Mouse (Mus musculus): ENCODE measurements at regions not wholly inside any gene's neighbourhood (a gene's known extent, or its start where the extent isn't known, plus 50 kb on each side); places are given as distances from the start of the nearest gene placed in this dataset.

DNA sequence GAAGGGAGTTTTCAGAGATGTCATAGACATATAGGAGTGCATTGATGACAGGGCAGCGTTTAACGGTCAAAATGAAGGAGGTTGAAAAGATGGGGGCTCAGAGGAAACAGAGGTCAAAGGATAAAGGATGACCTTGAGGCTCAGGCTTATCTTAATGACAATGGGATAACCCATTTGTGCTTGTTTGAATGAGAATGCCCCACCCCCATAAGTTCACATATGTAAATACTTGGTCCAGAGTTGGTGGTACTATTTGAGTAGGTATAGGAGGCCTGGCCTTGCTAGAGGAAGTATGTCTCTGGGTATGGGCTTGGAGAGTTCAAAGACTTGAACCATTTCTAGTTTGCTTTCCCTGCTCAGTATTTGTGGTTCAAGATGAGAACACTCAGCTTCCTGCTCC, 237.4 kb upstream of the Fbxl7 start:
- DNase-seq, result no peak

DNA sequence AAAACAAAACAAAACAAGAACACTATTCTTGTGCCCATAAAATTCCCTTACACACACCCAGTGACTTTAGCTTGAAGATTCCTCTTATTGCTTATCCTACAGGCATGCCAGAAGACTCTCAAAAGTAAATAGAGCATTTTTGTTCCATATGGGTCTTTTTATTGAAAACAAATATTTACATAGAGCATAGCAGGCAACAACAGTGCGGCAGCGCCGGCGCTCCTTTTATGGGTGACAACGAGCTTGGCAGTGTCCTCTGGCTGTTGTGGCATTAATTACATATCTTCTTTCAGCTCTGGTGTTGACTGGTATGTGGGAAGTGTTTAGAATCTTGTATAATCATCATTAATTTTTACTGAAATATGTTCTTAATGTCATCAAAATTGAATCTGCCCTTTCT, 242.2 kb upstream of the Fbxl7 start:
- DNase-seq, result no peak

DNA sequence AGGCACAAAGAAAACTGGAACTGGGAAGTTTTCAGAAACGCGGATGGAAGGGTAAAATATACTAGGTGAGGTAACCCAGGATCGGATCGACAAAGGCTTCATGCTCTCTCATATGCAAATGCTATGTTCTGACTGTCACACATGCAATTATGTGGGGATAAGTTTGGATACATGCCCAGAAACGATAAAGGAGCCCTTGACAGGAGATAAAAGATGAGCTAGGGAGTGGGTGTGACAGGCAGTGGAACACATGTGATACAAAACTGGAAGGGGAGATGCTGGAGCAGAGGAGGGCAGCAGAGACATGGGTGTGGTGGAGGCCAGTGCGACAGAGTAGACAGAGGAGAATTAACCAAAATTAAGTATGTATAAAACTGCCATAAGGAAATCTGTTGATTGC, 250.5 kb upstream of the Fbxl7 start:
- DNase-seq, result no peak

DNA sequence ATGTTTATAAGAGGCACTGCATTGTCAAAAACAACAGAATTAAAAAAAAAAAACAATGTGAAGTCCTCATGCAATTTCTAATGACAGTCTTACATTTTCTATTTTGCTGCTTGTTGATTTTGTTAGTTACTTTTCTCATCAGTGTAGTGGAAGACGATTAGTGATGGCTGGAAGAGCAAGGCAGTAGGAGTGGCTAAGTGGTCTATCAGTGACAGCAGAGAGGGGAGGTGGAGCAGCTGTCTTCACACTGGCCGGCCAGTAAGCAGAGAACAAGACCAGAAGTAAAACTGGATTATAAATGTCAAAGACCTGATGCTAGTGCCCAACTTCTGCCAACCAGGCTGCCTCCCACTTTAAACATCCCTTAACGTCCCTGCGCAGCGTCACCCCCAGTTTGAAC, 265.6 kb upstream of the Fbxl7 start:
- DNase-seq, result no peak

DNA sequence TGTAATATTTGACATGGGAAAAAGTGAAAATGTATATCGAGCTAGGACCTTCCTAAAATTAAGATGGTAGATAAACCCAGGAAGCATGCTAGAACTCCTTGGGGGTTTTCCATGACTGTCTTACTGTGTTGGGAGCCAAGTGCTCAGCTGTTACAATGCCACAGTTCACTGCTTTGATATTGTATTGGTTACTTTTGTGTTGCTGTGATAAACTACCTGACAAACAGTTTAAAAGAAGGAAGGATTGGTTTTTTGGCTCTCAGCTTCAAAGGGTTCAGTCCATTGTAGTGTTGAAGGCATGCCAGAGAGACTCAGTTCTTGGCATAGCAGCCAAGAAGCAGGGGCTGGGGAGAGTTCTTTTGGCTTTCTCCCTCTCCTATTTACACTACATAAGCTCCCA, 272.1 kb upstream of the Fbxl7 start:
- DNase-seq, result no peak

DNA sequence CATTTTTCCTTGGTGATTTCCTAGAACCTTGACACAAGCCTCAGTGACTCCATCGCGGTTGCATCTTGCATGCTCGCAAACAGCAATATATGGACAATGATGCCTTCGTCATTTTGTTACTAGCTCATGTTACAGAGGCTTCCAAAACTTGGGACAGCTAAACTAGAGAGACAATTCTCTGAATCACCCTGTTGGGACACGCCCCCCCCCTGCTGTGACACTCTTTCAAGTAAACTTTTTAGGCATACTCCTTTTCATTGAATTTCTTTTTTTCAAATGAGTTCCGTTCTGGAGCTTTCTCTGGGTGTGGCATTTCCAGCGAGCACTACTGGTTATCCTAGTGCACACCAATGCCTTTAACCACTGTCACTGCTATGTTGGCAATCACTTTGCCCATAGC, 274.5 kb upstream of the Fbxl7 start:
- DNase-seq, result no peak

DNA sequence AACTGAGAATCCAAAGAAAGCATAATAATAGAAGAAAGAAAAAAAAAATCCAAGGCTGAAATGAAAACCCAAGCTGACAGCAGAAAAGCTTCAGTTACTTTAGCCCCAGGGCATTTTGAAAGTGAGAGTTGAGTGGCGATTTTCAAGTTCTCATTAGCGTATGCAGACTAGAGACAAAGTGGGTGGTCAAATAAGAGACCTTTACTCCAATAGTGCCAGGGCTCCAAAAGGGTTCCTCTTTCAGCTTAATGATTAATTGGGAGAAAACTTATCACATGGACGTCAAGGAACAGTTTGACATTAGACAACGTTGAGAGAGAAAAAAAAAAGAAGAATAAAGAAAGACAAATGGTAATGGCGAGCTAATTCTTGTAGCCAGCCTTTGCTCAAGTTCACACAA, 278.1 kb upstream of the Fbxl7 start:
- no peak for DNase-seq

DNA sequence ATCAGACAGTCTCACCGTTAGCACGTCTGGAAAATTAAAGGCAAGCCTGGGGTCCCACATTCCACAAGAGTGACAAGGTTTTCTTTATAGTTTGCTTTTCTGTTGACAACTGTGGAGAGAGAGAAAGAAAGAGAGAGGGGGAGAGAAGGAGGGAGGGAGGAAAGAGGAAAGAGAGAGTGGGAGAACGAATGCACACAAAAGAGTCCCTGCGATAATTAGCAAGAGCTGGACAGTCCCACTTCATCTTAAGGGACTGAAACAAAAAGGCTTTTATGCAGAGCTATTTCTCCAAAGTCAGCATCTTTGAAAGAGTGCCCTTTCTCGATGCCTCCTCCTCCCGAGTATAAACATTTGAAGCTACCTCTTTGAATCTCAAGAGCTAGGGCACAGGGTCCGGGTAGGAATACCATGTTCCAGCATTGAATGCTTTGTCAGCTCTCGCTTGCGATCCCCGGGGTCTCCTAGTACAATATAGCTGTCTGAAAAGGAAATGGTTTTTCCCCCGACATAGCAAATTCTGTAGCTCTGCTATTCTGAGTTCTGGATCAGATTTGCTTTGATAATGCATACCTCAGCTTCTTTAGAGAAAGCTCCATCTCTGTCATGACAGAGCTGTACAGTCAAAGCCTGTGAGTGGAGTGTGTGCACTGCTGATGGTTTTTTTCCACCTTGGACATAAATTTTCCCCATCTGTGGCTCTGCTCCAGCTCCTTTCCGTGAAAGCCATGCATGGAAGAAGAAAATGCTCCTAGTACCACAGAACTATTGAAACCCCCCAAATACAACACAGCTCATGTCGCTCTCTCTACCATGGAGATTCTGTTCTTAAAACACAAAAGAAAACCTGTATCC, 282.9 kb upstream of the Fbxl7 start:
- DNase-seq, result no peak

DNA sequence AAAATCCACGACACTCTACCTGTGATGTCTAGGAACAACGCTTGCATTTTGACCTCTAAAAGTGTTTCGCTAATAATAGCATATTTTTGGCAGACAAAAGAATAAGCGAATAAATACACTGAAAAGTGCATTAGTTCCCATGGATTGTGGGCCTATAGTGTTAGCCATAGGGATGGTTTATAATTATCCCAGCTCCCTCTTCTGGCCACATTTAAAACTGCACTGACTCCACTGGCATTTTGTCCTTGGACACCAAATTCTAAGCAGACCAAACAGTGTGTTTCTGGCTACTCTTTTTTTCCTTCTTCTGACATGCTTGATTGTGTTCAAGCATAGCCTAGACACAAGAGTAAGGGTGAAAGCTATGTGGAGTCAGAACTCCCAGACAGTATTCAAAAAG, 276.8 kb upstream of the Ank start:
- DNase-seq, result peak; percentile 63

DNA sequence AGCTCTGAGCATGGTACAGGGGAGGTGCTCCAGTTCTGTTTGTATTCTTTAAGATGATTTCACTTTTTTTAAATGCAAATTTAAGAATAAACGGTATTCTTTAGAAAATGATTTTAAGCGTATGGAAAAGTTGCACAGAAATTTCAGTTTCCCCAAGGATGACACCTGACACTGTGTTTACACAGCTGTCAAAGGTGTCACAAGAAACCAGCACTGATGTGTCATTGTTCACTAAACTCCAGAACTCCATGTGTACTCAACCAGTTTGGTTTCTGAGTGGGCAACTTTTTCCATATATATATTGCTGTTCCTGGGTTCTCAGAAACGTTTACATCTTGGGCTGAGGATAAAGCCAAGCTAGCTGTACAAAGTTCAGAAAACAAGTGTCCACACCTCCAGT, 265.0 kb upstream of the Ank start:
- DNase-seq, result no peak

DNA sequence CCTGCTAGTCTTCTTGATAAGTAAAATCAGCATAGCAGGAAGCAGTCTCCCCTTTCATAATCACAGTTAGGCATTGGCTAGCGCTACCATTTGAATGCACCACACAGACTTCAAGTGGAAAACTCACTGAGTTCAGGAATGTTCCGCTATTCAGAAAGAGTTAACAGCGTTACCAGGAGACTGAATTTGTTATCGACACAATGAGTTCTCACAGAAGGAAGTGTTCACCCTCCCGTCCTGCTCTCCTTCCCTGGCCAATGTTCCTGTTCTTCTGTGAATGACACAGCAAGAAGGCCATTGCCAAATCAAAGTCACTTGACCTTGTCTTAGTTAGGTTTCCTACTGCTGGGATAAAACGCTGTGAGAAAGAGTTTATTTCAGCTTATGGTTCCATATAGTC, 261.6 kb upstream of the Ank start:
- DNase-seq, result no peak

DNA sequence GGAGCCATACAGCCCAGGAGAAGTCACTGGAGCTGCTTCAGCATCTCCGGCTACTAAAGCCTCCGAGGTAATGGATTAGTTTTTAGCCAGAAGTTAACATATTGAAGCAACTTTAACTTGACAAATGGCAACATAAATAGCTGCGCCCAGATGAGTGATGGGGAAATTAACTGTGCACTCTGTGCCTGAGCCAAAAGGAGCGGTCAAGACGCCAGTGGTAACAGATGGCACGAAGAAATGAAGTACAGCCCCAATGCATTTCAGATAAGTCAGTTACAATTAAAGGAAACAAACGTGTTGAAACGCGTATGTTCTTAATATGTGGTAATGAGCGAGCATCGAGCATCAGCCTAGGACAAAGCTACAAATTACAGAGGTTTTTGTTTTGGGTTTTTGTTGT, 259.0 kb upstream of the Ank start:
- no peak for DNase-seq

DNA sequence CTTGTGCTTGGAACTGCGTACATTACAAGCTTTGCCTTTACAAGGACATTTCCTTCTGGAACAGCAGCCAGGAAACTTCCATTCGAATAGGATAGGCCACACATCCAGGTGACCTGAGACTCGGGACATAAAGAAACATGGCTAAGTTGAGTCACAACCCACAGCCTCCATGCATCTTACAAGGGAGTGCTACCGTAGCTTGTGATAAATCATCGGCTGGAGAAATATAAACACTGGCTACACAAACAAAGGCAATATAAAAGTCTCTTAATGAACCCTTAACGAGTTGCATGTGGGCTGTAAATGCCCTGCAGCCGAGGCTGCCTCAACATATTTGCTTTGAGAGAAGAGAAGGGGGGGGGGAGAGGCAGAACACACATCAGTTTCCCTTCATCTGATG, 250.1 kb upstream of the Ank start:
- DNase-seq, result no peak

DNA sequence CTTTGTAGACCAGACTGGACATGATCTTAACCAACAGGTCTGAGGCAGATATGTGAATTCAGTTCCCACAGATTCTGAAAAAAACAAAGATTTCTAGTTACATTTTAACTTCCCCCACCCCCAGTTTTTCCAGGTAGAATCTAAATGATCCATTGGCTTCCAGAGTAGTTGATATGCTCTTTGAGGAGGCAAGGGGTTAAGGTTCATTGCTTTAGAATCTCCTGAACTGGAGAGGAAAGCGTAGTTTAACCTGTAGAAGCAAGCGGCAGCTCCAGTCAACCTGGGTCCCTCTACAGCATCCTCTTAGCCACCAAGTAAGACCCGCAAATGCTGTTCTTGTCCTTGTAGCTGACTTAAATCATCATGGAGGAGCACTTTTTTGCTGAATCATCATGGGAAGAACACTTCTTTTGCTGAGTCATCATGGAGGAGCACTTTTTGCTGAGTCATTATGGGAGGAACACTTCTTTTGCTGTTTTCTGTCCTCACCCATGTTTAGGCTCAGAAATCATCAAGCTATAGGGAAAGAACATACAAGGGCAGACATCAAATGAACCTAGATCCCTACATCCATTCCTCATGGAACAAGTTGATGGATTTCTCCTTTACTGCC, 247.2 kb upstream of the Ank start:
- no peak for DNase-seq

DNA sequence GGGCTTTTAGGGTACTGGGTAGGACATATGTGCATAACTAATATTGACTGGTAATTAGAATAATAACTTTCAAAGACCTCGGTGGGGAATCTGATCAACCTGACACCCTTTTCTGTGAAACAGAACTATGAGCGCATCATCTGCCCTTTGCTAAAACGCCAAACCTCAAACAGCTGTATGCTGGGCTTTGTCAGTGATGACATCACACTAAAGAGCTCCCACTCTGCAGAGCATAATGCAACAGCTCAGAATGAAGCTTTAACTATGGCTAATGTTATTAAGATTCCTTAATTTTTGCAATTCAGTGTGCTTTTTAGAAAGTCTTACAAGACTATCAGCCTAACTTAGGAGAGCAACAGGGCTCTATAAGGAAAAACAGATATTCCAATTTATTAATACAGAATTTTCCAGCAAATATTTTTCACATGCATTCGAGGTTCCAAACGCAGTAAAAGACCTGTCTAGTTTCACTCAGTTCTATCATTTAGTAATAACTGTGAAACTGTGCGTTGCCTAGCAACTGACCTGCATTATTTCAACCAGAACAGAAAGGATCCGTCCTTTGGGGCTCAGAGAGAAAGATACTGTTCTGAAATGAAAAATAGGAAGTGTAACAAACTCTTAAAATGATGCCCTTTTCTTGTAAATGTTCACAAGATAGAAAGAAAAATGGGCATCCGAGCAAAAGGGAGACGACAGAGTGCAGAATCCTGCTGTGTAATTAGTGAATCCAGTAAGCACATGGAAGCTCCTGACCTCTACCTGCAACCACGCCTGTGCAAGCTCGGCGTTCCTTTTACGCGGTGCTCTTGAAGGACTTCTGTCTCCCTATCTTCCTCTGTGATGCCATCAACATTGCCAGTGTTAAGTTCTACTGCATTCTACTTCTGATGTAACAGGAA, 242.6 kb upstream of the Ank start:
- no peak for DNase-seq

DNA sequence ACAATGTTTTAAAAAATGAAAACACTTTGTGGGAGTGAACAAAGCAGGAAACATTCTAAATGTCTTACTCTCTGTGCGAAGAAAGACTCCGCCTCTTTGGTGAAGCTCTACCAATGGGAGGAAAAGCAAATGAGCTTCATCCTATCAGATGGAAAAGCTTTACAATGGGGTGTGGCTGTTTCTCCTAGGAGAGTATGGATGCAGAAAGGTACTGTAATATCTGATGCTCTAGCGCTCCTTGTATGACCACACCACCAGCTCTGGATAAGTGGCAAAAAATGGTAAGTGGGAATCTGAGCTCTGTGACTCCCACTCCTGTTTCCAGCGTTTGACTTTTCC, 242.0 kb upstream of the Ank start:
- DNase-seq, result no peak

DNA sequence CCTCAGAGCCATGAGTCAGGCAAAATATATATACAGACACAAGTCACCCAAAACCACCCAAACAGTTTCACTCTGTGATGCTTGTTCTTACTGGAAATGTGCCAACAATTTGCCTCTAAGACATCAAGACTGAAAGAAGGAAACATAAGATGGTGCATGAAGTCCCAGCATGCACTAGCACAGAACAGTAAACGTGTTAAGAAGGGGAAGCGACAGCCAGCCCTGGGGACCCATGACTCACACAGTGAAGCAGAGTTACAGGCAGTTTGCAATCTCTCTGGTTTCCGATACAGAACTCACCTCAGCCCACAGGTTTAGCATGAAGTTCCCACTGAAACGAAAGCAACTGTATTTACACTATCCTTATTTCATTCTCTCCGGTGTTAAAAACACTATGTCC, 233.7 kb upstream of the Ank start:
- no peak for DNase-seq

DNA sequence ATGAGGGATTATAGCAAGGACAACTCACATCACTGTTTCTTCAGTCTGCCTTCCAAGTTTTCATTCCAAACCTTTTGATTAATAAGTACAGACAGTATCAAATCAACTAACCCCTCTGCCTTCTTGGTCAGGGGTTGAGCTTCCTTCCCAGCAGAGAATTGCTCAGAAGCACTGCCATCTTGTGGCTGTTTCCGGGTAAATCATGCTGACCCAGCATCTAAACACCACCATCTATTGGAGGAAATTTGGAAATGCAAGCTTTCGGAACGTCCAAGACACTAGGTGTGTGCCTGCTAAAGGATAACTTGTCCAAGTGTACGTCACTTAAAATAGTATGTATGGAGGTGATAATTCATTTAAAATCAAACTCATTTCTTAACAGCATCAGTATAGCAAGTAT, 231.7 kb upstream of the Ank start:
- peak; percentile 55 for DNase-seq

DNA sequence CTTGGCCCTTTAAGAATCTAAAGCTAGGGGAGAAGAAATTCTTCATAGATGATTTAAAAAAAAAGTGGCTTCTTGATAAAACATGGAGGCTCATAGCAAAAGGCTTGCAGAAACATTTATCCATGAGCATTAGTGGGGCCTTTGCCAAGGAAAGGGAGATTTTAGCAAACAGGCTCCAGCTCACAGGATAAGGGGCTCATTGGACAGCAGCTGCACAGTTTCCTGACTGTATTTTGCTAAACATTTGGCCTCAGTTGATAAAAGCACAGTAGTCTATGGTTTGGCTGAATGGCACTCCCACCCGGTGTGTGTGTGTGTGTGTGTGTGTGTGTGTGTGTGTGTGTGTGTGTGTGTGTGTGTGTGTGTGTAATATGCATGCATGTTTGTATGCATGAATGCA, 228.2 kb upstream of the Ank start:
- DNase-seq, result no peak

DNA sequence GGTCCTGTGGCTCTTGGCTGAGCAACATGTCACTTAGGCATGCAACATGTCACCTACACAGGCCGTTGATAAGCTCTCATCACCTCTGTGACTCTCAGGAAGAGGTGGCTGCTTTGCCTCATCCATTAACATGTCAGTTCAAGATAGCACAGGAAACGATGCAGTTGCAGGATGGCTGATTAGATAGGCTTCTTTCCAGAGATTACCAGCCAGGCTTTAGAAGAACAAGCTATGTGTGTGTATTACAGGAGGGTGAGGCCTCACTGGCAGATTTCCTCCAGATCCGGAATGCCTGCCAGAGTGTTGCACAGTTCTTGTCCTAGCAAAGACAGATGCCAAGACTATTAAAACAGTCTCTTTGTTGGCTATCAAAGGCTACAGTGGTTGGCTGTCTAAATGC, 220.2 kb upstream of the Ank start:
- DNase-seq, result peak; percentile 28

DNA sequence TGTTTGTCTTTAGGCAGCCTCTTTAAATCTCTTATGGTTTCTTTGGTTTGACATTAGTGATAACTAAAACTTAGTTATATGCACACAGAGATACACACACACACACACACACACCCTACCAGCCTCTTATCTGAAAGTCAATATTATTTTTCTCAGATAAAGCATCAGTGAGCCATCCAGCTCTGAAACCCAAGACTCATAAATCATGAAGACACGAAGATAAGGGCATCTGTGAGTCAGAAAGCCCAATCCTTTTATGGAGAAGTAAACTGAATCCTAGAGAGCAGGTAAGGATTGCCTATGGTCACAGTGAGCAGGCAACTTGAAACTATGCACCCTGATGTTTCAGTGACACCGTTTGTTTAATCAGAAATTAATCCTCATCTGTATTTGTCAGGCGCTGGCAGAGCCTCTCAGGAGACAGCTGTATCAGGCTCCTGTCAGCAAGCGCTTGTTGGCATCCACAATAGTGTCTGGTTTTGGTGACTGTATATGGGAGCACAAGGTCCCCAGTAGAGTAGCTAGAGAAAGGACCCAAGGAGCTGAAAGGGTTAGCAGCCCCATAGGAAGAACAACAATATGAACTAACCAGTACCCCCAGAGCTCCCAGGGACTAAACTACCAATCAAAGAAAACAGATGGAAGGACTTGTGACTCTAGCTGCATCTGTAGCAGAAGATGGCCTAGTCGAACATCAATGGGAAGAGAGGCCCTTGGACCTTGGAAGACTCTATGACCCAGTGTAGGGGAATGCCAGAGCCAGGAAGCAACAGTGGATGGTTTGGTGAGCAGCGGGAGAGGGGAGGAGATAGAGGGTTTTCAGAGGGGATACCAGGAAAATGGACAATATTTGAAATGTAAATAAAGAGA, 207.3 kb upstream of the Ank start:
- DNase-seq, result no peak

DNA sequence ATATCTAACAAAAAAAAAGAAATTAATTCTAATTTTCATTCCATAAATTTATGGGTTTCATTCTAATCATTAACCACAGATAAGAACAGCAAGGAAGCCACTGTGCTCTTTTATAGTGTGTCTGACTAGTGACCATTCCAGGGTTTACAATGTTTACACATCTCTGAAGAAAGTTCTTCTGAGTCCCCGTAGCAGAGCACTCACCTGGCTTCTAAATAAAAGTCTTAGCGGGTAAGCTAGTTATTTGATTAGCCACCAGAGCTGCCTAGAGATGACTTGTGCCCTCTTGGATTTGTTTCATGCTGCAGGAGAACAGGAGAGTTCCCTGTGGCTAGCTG, 206.7 kb upstream of the Ank start:
- DNase-seq, result no peak

DNA sequence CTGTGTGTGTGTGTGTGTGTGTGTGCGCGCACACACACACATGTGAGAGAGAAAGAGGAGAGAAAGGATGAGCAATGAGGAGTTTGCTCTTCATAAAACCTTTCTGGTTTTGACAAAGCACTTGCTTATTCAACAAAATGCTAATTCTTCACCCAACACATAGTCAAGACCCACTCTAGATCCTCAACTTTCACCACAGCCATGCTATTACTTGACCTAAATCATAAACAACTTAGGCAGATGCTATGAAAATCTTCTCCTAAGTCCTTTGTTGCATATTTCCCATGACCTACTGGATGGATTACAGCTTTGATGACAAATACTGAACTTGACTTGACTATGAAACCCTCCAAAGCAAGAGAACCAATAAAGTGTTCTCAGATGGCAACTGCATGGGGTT, 196.3 kb upstream of the Ank start:
- no peak for DNase-seq

Data from kidney, adult 9 months (tissue).